Mouse (Mus musculus) hindbrain, postnatal 0 days (tissue): ENCODE measurements at regions not wholly inside any gene's neighbourhood (a gene's known extent, or its start where the extent isn't known, plus 50 kb on each side); places are given as distances from the start of the nearest gene placed in this dataset.

Source experiments
- ATAC-seq: fragments of 200-750 bp; cut with Nextera tagmentation; 2 replicates; pipeline ENCODE4 v1.8.0; 2017; ENCODE audit warnings: mild to moderate bottlenecking, moderate TSS enrichment, moderate library complexity
- DNase-seq: peaks from one replicate; pipeline ENCODE4 v3.0.0-alpha.2; 2015; ENCODE audit warnings: low spot score
- H3K27ac ChIP-seq: fragments of 300-500 bp; sonication (generic); 2 replicates; pipeline ENCODE4 v1.5.1; 2014; ENCODE audit warnings: mild to moderate bottlenecking
- H3K27me3 ChIP-seq: fragments of 300-500 bp; sonication (generic); 2 replicates; pipeline ENCODE4 v1.6.1; 2014; ENCODE audit warnings: low read length, mixed read lengths; ENCODE audit not compliant: insufficient read depth
- H3K36me3 ChIP-seq: fragments of 300-500 bp; sonication (generic); 2 replicates; pipeline ENCODE4 v1.6.1; 2014; ENCODE audit warnings: low read length, mixed read lengths; ENCODE audit not compliant: insufficient read depth
- H3K4me1 ChIP-seq: fragments of 300-500 bp; sonication (generic); 2 replicates; pipeline ENCODE4 v1.6.1; 2014; ENCODE audit warnings: antibody characterized with exemption, low read length, mixed read lengths; ENCODE audit not compliant: insufficient read depth
- H3K4me2 ChIP-seq: fragments of 300-500 bp; sonication (generic); 2 replicates; pipeline ENCODE4 v1.6.1; 2014; ENCODE audit warnings: low read depth, mild to moderate bottlenecking, low read length, moderate library complexity, mixed read lengths
- H3K4me3 ChIP-seq: fragments of 300-500 bp; sonication (generic); 2 replicates; pipeline ENCODE4 v1.5.1; 2014; ENCODE audit warnings: low read length
- H3K9ac ChIP-seq: fragments of 300-500 bp; sonication (generic); replicated peaks from 2 replicates; pipeline ENCODE4 v1.6.1; 2014; ENCODE audit warnings: mild to moderate bottlenecking, low read length, moderate library complexity, mixed read lengths
- H3K9me3 ChIP-seq: fragments of 300-500 bp; sonication (generic); 2 replicates; pipeline ENCODE4 v1.6.1; 2016; ENCODE audit warnings: low read length, mixed read lengths
- CTCF ChIP-seq: IDR thresholded peaks from 2 replicates; pipeline ENCODE4 v1.5.1; 2016; ENCODE audit warnings: antibody characterized with exemption, control low read depth, low read depth
- WGBS: fragments of 180-500 bp; shearing (Covaris S2); extraction: QIAGEN DNeasy Blood & Tissue Kit; methylation state at CpG from one replicate; pipeline ENCODE4 v1.1.7; 2014; 5-methylcytosine and 5-hydroxymethylcytosine counted together

- no peak for DNase-seq
Measured at GRCm38 (mm10) chr9:41792830-41793213, 331.3 kb downstream of the Sorl1 start.

GRCm38 (mm10) chr9:41792173-41792829 lies 331.8 kb downstream of the Sorl1 start:
- Histone ChIP-seq H3K36me3 (no peaks in the 10 kb centered on the region), H3K4me2 (no peak overlapping the region), H3K27ac (no peak overlapping the region), H3K4me3 (no peak overlapping the region), H3K27me3 (no peaks in the 10 kb centered on the region), H3K4me1 (peaks cover 6% of the 10 kb centered on the region; the same call in 1 of the 2 replicates), H3K9ac (no peak overlapping the region), H3K9me3 (no peaks in the 10 kb centered on the region)
- 51% methylated on average over 4 of the region's 4 CpGs for WGBS
- no peak for TF ChIP-seq CTCF
- no peak for ATAC-seq
- DNase-seq = peak; percentile 48

More at GRCm38 (mm10) chr9:41792830-41793213, 331.3 kb downstream of the Sorl1 start:
- no peak for ATAC-seq
- Histone ChIP-seq H3K4me1 (peaks cover 6% of the 10 kb centered on the region; the same call in 1 of the 2 replicates), H3K27me3 (no peaks in the 10 kb centered on the region), H3K36me3 (no peaks in the 10 kb centered on the region), H3K4me3 (no peak overlapping the region), H3K27ac (no peak overlapping the region), H3K9me3 (no peaks in the 10 kb centered on the region), H3K9ac (no peak overlapping the region), H3K4me2 (no peak overlapping the region)
- no peak for TF ChIP-seq CTCF
- WGBS = 54% methylated on average over 6 of the region's 6 CpGs

- ATAC-seq (peak; percentile 76; the same call in 1 of the 2 replicates), DNase-seq (peak; percentile 69)
- 52% methylated on average over 5 of the region's 5 CpGs for WGBS
Measured at GRCm38 (mm10) chr9:41791501-41792172, 332.5 kb downstream of the Sorl1 start.

GRCm38 (mm10) chr9:41785131-41785530 lies 339.0 kb downstream of the Sorl1 start:
- TF ChIP-seq CTCF = no peak
- no peak overlapping the region for H3K4me2 ChIP-seq
- H3K9ac ChIP-seq = no peak overlapping the region
- no peaks in the 10 kb centered on the region for H3K27me3 ChIP-seq
- no peak overlapping the region for H3K4me3 ChIP-seq
- no peaks in the 10 kb centered on the region for H3K36me3 ChIP-seq
- WGBS = 87% methylated on average over 3 of the region's 3 CpGs
- H3K27ac ChIP-seq = no peak overlapping the region
- ATAC-seq (no peak), DNase-seq (no peak)
- no peaks in the 10 kb centered on the region for H3K4me1 ChIP-seq
- H3K9me3 ChIP-seq = peaks cover 4% of the 10 kb centered on the region; the same call in 1 of the 2 replicates

More at GRCm38 (mm10) chr9:41791501-41792172, 332.5 kb downstream of the Sorl1 start:
- no peak overlapping the region for H3K4me3 ChIP-seq
- H3K27me3 ChIP-seq = no peaks in the 10 kb centered on the region
- no peak for TF ChIP-seq CTCF
- H3K9ac ChIP-seq = no peak overlapping the region
- H3K4me1 ChIP-seq = peaks cover 6% of the 10 kb centered on the region; the same call in 1 of the 2 replicates
- H3K36me3 ChIP-seq = no peaks in the 10 kb centered on the region
- no peak overlapping the region for H3K27ac ChIP-seq
- no peaks in the 10 kb centered on the region for H3K9me3 ChIP-seq
- no peak overlapping the region for H3K4me2 ChIP-seq

- no peak overlapping the region for H3K27ac ChIP-seq
- H3K4me3 ChIP-seq = no peak overlapping the region
- WGBS = 60% methylated on average over 8 of the region's 8 CpGs
- no peaks in the 10 kb centered on the region for H3K4me1 ChIP-seq
- peak; percentile 75 for DNase-seq
- H3K4me2 ChIP-seq = no peak overlapping the region
- no peaks in the 10 kb centered on the region for H3K9me3 ChIP-seq
- TF ChIP-seq CTCF = no peak
- peak; percentile 70 for ATAC-seq
- no peaks in the 10 kb centered on the region for H3K36me3 ChIP-seq
- H3K9ac ChIP-seq = no peak overlapping the region
- H3K27me3 ChIP-seq = no peaks in the 10 kb centered on the region
Measured at GRCm38 (mm10) chr9:41772281-41772902, 351.7 kb downstream of the Sorl1 start.

- no peaks in the 10 kb centered on the region for H3K4me1 ChIP-seq
- no peak overlapping the region for H3K4me2 ChIP-seq
- no peak overlapping the region for H3K9ac ChIP-seq
- no peaks in the 10 kb centered on the region for H3K36me3 ChIP-seq
- H3K9me3 ChIP-seq = no peaks in the 10 kb centered on the region
- DNase-seq (no peak), ATAC-seq (no peak)
- WGBS = 52% methylated on average over 1 of the region's 1 CpGs
- no peaks in the 10 kb centered on the region for H3K27me3 ChIP-seq
- no peak overlapping the region for H3K27ac ChIP-seq
- TF ChIP-seq CTCF = no peak
- H3K4me3 ChIP-seq = no peak overlapping the region
Measured at GRCm38 (mm10) chr9:41771276-41771675, 352.8 kb downstream of the Sorl1 start.
